Mouse (Mus musculus) mouse embryonic stem cell (cell line): Measurements from ENCODE around the gene Mrpl37.

Experiments used
- in situ Hi-C, 2 experiments: fragments of 300-500 bp; cut with MboI; formaldehyde crosslinking; loops; 1 replicate in 1 of 2; 3 replicates in 1 of 2; pipeline ENCODE4 v1.14.3; 2019 to 2020; ENCODE audit warnings: low sequenced_read_pairs in 2 of 2, low pct_unique_long_range_greater_than_20kb in 1 of 2, mixed read lengths in 1 of 2; ENCODE audit not compliant: unreplicated experiment in 1 of 2

The Mrpl37 gene

DNA sequence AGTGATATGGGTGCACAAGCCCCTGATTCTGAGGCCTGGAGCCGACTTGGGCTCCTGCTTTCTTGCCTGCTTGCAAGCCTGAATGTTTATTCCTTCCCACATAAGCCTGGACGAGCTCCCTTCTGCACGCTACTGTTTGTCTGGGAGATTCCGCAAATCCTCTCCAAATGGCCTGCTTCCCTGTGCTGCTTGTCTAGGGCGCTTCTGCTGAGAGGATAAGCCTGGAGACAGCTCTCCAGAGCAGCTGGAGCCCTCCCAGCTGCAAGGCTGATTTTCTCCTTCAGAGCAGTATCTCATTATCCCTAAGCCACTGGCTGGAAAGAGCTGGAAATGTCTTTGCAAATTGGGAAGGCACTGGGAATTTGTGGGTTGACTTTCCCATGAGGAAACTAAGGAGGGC is 8.8 kb upstream of the Mrpl37 start:
- in situ Hi-C loops: no loop called here

DNA sequence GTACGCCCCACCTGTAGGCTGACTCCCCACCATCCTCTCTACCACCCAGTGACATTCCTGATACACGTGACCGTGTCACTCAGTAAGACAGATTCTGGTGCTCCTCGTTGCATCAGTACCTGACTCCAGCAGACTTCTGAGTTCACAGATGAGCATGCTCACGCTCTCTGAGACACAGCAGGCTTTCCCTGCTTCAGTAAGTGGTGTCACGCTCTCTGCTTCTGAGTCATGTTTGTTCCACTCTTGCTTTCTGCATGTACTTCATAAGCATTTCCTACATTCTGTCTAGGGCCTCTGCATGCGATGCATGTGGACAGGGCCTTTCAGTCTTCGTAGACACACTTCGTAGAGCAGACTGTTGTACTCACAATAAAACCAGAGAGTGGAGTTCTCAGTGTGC is 5.7 kb upstream of the Mrpl37 start:
- in situ Hi-C loops: no loop called here

DNA sequence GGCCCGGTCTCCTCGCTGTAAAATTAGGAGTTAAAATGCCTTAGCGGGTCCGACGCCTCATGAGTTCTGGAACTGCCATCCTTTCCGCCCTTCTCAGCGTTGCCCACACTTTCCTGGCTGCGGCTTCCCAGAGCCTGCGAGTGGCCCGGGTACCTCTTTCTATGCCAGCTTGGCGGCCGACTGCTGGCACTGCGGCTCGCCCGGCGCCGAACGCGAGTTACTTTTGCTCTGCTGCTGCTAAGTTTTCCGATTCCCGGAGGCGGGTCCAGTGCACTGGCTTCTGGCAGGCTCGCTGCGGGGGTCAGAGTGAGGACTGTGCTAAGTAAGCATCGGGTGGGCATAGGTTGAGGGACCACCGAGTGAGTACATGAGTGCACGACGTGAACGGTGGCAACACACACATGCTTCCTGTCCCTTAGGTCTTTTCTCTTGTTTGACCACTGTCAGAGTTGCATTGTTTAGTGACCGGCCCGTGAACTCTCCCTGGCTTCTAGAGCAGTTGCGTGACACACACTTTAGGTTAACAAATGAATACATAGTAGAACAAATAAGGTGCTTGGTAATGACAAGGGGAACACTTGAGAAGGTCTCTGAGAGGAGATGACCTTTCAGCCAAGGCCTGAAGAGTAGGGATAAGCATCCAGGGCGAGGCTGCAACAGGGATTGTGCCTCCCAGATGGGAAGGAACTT is 628 bp upstream of the Mrpl37 start:
- in situ Hi-C loops: no loop called here

DNA sequence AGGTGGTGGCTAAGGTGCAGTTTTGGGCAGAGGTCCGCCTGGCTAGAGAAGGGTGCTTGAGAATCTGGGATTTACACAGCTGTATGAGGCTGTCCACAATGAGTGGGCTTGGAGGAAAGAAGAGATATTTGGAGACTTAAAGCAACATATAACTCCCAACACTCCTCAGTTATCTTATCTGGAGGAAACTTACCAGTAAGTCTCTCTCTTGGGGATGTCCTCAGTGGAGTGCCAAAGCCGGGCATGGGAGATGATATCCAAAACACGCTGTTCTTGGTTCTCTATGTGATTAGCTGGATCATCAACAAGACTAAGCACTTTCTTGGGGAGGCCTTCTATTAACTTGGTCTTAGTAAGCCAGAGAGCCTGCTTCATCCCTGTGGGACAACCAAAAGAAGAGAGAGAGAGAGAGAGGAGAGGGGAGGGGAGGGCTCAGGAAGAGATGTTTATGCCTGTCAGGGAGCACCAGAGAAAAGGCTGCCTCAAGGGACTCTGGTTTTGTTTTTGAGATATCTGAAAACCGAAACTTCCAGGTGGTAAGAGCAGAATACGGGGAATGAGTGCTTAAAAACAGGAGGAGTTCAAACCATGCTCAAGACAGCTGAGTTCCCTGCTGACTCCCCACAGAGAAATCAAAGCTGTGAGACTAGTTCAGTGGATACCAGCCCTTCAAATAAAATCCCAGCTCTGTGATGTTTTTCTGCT is 2.1 kb downstream of the Mrpl37 start:
- in situ Hi-C loops: no loop called here

DNA sequence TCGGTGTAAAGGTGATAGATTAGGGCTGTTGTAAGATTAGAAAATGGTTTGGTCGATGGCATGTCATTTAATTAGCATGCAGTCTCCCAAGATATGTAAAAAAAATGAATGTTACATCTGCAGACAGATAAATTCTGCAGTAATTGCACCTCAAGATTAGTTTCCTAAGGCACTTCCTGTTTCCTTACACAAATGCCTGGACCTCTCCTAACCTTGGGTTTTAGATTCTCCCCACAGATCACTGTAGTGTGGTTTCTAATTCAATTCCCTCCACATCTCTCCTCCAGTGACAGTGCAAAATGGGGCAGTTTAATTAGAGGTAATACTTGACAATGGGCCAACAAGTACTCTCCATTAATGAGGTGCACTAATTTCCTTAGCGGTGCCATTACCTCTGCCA is 3.5 kb downstream of the Mrpl37 start:
- in situ Hi-C loops: no loop called here

DNA sequence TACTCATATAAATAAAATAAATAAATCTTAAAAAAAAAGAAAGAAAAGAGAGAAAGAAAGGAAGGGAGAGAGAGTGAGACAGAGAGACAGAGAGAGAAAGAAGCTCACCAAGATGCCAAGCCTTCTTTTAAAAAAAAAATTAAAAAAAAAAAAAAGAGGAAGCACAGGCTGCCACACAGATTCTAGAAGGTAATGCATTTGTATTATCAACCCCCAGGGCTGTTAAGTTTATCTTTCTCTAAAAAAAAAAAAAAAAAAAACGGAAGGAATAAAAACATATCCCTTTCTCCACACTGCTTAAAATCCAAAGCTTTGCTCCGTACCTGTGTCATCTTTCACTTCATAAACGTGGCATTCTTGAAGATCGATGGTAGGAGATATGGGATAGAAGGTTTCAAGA is 5.1 kb downstream of the Mrpl37 start:
- in situ Hi-C loops: no loop called here

DNA sequence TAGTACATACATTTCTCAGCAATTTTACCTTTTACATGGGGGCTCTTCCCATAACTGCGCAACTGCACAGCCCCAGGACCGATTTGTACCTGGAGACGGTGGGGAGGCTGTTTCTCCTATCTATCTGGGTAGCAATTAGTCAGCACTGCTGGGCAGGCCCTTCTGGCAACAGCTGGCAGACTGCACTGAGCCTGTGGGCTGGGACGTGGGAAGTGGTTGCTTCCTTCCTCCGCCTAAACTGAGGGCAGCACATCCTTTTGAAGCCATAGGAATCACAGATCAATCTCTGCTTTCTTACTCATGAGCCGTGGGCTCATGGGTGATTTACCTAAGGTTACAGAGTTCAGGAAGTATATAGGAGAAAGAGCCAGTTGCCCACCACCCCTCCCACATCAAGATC is 7.9 kb downstream of the Mrpl37 start:
- in situ Hi-C loops: no loop called here

DNA sequence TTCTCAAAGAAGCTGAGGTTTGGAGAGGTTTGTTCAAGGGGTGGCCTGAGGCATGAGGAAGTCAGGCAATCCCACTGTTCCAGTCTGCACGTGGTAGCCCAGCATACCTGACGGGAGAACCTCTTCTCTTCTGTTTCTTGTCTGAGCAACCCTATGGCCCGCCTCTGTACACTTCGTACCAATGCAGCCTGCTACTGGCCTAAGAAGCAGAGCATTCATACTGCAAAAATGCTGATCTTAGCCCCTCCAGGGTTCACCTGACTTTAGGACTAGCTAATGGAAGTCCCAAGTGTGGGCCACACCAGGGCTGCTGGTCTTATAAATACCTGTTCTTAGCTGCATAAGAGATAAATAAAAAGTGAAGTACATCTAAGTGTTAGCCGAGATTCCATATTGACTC is 8.3 kb downstream of the Mrpl37 start:
- in situ Hi-C loops: no loop called here

DNA sequence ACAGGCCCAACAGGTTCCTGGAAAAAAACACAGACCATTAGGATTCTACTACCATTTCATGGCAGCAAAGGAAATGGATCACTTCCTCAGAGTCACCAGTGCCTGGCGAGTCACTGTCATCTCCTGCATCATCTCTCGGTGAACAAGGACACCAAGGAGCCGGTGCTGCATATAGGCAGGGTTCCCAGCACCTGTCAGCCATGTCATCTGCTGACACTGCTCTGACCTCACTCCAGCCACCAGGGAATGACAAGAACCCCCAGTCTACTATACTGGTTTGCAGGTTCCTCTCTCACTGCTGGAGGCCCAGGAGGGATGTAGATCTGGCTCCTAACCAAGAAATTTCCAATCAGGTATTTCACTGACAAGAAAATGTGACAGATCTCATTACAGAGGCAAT is 10.6 kb downstream of the Mrpl37 start:
- in situ Hi-C loops: no loop called here

DNA sequence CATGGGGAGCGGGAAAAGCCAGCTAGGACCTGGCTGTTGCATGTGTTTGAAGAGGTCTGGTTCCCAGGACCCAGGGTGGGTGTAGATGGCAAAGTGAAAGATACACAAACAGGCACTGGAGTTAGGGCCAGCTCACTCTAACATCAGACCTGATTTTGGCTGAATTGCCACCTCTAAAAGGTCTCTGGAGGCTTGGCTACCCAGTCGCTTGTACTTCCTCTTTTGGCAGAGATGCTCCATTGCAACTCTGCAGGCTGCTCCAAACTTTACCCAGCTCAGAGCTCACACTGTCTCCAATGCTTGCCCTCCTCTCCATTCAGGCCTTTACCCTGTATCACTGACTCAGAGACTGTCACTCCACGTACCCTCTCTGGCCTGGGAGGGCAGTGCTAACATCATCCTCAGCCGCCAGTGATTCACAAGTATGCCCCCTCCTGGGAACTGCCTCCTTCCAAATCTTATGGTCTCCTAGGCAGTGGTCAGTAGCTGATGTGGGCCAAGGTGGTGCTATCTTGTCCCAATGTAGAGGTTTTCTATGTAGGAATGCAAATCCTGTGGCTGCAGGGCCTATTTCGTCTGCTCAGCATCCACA is 13.6 kb downstream of the Mrpl37 start:
- in situ Hi-C loops: no loop called here

DNA sequence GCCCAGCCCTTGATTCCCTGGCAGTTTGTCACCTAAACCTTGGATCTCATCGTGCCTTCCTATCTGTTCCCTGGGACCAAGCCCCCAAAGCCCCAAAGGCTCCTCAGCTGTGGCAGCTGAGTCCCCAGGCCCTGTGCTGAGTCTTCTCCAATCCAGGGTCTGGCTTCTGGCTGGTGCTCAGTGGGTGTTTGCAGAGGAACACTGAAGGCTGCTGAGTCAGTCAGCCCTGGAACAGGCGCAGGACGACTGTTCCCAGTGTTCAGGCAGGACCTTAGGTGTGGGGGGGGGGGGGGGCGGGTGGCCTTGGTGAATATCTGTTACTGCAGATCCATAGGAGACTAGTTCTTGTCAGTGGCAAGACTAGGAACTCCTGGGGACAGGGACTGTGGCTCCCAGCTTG is 14.8 kb downstream of the Mrpl37 start:
- in situ Hi-C loops: no loop called here

DNA sequence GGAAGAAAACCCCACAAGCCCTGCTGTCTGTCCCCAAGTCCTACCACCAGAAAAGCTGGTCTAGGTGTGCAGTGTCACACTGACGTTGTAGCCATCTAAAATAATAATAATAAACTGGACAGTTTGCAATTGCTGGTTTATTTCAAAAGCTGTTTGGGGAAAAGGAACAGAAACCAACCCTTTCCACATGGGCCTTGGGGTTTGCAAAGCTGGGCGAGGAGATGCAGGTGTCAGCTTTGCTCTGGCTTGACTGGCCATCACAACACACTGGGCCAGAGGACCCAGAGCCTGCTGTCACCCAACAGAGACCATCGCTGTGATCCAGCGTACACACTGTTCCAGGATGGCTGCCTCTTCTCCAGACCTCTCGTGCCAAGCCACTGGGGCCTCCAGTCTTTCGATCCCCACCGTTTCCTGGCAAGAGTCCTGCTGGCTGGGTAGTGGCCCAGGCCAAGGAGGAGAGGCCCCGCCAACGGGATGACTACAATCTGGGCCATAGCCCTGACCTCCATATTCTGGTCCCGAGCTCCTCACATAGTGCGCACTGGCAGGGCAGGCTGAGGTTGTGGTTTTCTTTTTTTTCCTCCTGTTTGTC is 18.0 kb downstream of the Mrpl37 start:
- in situ Hi-C loops: no loop called here

DNA sequence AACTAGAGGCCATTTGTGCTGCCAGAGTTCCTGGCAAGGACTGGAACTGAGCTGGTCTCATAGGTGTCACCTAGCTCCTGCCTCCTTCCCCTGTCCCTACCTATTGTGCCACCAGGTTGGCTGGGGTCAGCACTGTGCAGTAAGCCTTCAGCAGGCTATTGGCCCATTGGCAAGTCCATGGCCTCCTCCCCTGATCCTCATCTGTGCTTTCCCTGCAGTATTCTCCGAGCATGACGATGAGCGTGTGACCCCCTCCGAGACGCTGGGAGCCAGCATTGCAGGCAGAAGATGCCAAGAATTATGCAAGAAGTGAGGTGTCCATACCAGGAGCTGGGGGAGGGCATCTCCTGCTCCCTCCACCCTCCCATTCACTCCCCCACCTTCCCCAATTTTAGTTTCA is 18.9 kb downstream of the Mrpl37 start:
- in situ Hi-C loops: no loop called here

DNA sequence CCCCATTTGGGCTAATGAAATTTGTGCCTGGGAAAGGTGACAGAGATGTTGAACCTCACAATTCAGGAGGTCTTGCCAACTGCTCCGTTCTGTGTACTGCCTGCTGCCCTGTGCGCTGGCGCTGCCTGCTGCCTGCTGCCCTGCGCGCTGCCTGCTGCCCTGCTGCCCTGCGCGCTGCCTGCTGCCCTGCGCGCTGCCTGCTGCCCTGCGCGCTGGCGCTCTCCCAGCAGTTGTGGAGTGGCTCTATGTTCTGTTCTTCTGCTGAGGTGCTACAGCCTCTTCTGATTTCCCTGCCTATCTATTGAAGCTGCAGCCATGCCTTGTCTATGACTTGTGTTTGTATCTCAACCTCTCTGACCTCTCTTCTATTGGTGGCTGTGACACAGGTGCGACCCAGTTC is 21.5 kb downstream of the Mrpl37 start:
- in situ Hi-C loops: no loop called here

DNA sequence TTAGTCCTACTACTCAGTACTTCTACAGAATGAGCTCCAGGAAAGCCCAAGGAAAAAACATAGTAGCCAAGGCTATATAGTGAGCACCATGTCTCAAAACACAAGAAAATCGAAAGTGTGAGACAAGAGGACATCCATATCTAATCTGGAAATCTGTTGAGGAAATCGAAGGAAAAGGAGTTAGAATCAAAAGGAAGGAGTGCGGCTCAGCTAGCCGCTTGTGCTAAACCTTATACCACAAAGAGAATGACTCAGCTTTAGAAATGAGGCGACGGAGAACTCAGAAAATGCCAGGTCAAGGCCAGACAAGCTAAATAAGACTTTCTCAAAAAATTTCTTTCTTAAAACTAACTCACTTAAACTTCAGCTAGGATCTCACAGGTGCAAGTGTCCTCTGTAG is 24.4 kb downstream of the Mrpl37 start:
- in situ Hi-C loops: no loop called here

DNA sequence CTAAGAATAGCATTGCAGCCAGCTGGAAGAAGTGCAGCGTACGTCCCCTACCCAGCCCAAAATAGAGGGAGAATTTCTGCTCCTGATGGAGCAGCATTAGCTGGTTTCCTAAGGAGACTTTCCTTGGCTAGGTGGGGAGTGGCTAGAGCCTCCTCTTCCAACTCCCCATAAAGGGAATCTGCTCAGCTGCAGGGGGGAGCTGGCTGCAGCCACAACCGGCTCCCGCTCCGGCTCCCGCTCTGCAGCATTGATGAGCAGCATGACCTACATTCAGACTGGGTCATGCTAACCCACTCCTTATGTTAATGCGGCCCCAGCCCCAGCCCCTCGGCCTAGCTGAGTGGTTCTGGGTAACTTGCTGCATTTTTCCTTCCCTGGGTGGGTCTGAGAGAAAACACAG is 27.4 kb downstream of the Mrpl37 start:
- in situ Hi-C loops: no loop called here

DNA sequence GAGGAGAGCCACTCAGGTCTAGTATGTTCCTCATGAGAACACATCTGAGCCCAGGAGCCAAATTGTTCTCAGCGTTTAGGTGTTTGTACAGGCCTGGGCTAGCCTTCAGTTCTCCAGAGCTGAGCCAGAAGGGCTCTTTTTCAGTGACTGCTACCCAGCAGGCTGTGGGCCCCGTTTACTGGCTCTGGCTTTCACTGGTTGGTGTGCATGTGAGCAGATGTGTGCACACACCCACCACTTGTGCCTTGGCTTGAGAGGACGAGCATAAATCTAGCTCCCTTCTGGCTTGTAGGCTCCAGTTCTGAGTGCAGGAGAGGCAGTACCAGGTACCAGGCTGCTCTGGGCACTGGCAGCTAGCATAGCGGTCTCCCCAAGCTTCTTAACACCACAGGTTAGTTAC is 28.4 kb downstream of the Mrpl37 start:
- in situ Hi-C loops: no loop called here

DNA sequence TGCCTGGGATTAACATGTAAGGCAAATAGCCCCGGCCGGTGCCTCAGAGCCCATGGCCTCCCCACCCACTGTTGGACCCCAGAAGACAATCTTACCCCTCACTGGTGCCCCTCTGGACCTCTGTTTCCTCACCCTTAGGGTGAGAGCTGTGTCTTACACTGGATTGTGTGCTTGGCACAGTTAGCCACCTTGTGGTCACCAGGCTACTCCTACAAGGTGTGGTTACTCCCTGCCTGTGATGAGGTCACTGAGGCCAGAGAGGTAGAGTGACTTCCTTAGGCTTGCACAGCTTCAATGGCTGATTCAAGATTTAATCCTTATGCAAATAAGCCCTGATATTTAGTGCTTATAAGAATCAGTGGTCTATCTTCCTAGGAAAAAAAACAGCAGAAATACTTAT is 29.7 kb downstream of the Mrpl37 start:
- in situ Hi-C loops: no loop called here

DNA sequence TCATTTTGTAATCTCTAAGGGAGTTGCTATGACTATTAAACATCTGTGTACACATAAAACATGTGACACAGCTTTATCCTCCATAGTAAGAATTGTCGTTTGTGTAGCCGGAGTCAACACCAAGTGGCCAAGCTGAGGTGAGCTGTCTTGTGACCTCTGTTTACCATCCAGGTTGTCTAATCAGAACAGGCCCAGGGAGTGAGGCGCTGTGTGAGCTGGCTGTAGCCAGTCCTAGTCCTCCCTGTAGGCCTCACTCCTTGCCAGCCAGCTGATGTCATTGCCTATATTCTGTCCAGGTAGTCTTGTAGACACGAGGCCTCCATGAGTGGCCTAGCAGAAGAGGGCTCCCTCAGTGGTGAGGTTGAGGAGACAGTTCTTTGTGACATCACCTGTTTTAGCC is 31.0 kb downstream of the Mrpl37 start:
- in situ Hi-C loops: no loop called here

DNA sequence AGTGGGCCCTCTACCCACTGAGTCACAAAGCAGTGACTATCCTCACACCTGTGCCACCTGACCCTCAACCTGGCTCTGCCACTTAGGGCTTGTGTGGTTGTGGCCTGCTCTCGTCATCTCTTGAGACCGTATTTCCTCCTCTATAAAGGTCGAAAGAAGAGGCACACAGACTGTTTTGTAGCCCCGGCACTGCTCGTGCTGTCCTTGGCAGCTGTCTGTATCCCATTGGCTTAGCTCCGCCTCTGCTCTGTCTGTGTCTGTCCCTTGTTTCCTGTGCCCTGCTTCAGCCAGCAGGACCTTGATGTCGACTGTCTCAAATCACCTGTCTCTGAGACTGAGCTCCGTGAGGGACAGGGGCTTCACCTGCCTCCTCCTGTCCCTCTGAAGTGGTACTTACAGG is 40.2 kb downstream of the Mrpl37 start:
- in situ Hi-C loops: no loop called here
